Mouse (Mus musculus) liver, adult 2 months (tissue): Measurements from ENCODE around the gene Smg6.

Experiments
- CTCF ChIP-seq: fragments of 200-500 bp; IDR thresholded peaks from 2 replicates; pipeline ENCODE4 v1.5.1; 2011; ENCODE audit warnings: low read depth, low read length, control low read depth
- POLR2A ChIP-seq: fragments of 200-500 bp; IDR thresholded peaks from 2 replicates; pipeline ENCODE4 v1.6.1; 2011; ENCODE audit warnings: low read length, control low read depth; ENCODE audit not compliant: insufficient read depth; ENCODE audit errors: extremely low read depth

GRCm38 (mm10) chr11:75173799-75174165 lies 248.2 kb downstream of the Smg6 start:
- TF ChIP-seq CTCF (no peak), POLR2A (no peak)
